Mouse (Mus musculus): ENCODE data around the gene Lrrc15.
A peak's percentile ranks its signal among the peaks of the same experiment; 100 is the strongest.

The Lrrc15 gene

DNA sequence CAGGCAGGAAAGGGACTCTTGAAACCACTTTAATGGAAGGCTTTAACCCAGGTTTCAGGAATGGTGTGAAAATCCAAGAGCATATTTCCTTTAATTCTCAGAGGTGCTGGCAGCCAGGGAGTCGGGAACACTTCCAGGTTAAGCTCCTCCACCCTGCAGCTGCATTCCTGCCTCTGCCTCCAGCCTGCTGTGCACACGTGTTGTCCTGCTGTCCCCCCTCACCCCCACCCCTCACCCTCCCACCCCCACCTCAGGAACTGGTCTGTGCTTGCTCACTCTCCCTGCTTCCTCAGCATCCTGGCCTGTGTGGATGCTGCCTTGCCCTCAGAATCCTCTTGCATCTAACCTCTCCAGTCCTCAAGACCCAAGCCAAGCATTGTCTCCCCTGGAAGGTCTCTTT lies 41.4 kb downstream of the Lrrc15 start:
- DNase-seq (ENCODE audit: low read depth in 1 of 2, low spot score in 2 of 2), result no peak

DNA sequence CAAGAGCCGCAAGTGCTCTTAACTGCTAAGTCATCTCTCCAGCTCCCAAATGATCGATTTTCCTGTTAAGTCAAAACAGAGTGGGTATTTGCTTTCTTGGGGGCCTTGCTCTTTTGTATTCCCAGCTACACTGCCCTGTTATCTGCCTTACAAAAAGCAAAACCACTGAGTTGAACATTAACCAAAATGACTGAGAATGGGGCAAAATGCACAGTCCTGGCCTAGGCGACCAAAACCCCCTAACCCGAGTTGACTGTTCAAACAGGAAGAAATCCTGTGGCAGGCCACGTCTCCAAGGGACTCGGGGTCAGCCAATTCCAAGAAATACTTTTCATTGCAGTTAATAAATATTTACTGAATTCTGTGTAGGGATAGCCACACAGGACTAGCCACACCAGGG lies 44.3 kb downstream of the Lrrc15 start:
- DNase-seq (ENCODE audit: low read depth in 1 of 2, low spot score in 2 of 2), result no peak

DNA sequence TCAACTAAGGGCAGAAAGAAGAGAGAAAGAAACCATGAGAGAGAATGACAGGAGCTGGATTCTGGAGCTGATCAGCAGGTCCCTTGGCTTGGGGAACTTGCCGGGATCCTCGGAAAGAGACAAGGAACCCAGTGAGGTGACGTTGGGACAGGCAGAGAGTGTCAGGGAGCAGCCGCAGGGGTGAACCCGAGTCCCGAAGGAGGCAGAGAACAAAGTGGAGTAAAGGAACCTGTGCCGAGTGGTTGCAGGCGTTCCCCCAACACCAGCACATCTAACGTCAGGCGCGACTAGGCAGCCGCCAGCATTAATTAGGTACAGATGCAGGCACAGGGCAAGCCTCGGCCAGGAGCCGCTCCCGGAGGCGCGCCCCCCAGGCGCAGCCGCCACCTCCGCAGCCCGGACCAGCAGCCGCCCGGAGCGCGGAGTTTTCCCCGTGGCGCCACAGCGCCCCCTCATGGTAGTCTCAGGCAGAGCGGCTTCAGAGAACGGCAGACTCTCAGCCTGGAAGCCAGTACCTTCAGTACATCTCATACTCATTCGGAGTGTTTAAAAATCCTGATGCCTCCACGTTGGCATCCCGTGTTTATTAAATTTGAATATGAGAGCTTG lies 46.9 kb downstream of the Lrrc15 start:
- DNase-seq (ENCODE audit: low read depth in 1 of 2, low spot score in 2 of 2), result peak; percentile 16 to 50

DNA sequence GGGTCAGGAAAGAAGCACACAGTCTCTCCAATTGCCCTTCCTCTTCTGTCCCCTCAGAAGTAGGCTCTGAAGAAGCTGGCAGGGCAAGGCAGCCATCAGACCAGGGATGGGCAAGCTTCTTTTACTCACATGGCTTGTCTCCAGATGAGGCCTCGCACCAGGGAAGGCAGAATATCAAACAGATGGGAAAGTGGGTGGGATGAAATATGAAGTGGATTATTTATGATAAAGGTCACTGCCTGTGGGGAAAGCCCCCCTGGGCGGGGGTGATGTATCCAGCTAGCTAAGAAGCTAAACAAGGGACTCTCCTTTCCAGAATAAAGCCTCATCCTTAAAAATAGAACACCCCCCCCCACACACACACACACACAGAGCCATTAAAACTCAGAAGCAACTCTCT lies 47.5 kb downstream of the Lrrc15 start:
- no peak for DNase-seq (ENCODE audit: low read depth in 1 of 2, low spot score in 2 of 2)

DNA sequence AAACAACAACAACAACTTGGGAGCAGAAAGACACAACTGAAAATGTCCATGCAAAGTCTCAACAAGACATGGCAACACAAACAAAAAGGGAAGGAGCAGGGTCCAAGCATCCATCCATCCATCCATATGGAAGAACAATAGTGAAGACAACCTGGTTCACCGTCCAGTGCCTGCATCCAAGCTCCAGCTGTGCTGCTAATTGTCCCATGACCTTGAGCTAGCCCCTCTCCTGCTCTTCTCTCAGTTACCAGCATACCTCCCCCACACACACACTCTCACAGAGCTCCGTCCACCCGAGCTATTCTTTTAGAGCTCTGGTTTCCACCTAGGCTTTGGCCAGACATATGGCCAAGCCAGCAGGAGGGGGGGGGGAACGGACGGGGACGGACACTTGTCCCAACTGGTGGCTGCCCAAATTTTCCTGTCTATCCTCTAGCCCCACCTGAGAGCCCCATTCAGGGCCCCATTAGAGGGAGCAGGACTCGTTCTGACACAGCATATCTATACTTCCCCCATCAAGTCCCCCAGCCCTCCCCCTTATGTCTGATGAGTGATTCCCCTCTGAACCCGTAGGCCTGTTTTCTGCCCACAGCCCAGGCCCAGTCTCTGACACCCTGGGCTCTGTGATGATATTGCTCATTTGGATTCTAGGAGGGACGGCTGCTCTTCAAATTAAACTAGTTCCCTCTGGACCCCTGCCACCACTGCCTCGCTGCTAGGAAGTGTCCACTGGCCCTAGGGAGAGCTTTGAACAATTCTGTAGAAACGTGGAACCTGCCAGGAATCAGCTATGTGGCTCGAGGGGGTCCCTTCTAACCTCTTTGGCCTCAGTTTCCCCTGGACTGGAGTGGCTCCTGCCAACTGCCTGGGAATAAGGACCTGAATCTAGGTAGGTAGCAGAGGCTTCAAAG lies 48.2 kb downstream of the Lrrc15 start:
- DNase-seq (ENCODE audit: low read depth in 1 of 2, low spot score in 2 of 2), result no peak

DNA sequence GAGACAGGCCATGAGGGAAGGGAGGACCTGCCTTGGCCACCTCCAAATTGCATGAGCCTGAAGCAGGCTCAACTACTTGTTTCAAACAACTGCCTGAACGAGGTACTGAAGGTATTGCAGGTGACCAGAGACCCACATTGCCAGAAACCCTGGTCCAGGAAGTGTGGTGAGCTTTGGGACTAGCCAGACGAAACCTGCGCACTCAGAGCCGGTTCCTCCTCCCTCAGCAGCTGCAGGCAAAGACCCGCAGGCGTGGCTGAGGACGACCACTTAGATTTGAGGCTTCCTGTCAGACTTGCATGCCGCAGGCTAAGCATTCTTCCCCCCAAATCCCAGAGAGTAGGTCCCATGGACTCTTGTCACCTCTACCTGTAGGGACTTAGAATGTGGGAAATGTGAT lies 49.0 kb downstream of the Lrrc15 start:
- DNase-seq (ENCODE audit: low read depth in 1 of 2, low spot score in 2 of 2), result no peak

DNA sequence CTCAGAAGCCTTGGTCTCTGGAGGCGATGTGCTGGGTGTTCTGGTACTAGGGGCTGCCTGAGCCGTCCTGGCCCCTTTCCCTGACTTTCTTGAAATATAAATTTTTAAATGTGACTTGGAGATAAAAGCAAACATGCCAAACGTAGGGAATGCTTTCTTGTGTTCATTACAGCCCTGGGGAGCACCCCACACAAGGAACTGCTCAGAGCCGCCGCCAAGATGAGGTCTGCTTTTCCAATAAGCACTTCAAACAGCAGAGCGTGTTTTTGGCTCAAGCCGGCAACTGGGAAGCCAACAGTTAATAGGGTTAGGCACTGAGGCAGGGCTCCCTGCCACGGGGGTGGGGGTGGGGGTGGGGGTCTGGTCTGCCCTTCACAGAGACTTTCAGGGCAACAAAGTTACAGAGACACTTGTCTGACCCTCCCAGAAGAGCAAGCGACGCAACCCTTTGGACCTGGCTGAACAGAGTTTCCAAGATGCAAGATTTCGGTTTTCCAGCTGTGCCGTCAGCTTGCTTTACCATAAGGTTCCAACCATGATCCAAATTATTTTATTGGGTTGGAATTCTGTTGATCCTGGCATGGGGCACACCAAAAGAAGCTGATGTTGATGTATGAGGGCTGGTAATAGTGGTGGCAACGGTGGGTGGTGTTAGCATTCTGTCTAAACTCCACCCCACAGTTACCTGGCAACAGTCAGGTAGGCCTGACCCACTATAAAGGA lies 51.0 kb downstream of the Lrrc15 start:
- DNase-seq (ENCODE audit: low read depth in 1 of 2, low spot score in 2 of 2), result no peak

DNA sequence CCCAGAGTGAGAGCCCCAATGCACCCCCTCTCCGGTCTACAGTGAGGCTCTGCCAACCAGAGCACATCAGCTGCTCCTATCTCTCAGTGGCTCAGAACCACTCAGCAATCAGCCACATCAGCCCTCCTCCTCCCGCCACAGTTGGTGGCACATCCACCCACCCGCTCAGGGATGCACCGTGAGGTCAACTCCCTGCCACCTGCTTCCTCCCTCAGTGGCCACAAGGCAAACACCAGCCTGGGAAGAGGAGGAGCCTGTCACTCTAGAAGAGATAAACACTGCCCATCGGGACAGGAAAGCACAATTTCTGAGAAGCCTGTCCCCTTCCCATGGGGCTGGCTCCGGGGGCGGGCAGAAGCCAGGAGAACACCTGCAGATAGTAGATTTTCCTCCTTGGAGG lies 55.7 kb downstream of the Lrrc15 start:
- no peak for DNase-seq (ENCODE audit: low read depth in 1 of 2, low spot score in 2 of 2)

DNA sequence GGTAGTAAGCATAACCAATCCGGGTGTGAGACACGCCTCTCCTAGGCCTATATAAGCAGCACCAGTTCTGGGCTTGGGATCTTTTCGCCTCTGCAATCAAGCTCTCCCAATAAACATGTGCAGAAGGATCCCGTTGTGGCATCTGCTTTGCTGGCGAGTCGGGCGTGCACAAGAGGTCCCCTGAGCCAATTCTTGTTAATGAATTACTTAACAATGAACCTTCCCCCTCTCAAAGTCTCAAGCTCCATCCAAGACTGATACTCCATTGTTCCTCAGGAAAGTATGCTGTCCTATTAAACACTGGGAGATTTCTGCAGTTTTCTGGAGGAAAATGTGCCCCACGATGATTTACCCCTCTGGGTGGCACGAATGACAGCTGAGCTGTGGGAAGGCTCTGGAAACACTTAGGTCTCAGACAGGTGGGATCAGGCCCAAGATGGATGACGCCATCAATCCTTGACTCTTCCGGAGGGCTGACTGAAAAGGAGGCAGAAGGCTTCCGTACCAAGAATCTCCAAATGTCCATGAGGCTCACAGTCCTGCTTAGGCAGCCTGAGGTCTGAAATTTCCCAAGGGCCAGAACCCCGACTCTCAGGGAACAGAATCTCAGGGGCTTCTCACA lies 61.8 kb downstream of the Lrrc15 start:
- no peak for DNase-seq (ENCODE audit: low read depth in 1 of 2, low spot score in 2 of 2)
